Mouse (Mus musculus) C2C12 (cell line): ENCODE data around the gene Gm21860.
"Not testable (repeated sequence)": the region's sequence is repeated elsewhere in the genome, so short reads cannot be mapped to it uniquely, and the experiment has no call there.

Experiments used
- CEBPB ChIP-seq: IDR thresholded peaks from one replicate; pipeline ENCODE4 v1.6.1; 2011; ENCODE audit warnings: low read depth, mild to moderate bottlenecking, control low read depth, moderate library complexity
- CTCF ChIP-seq: IDR thresholded peaks from one replicate; pipeline ENCODE4 v1.5.1; 2011; ENCODE audit not compliant: control insufficient read depth, insufficient read depth, insufficient read length
- MYOD1 ChIP-seq: IDR thresholded peaks from one replicate; pipeline ENCODE4 v1.6.1; 2011; ENCODE audit warnings: low read depth; ENCODE audit not compliant: control insufficient read depth, insufficient read length
- USF1 ChIP-seq: IDR thresholded peaks from one replicate; pipeline ENCODE4 v1.6.1; 2011; ENCODE audit warnings: low read depth, mild to moderate bottlenecking, control low read depth, moderate library complexity

DNA sequence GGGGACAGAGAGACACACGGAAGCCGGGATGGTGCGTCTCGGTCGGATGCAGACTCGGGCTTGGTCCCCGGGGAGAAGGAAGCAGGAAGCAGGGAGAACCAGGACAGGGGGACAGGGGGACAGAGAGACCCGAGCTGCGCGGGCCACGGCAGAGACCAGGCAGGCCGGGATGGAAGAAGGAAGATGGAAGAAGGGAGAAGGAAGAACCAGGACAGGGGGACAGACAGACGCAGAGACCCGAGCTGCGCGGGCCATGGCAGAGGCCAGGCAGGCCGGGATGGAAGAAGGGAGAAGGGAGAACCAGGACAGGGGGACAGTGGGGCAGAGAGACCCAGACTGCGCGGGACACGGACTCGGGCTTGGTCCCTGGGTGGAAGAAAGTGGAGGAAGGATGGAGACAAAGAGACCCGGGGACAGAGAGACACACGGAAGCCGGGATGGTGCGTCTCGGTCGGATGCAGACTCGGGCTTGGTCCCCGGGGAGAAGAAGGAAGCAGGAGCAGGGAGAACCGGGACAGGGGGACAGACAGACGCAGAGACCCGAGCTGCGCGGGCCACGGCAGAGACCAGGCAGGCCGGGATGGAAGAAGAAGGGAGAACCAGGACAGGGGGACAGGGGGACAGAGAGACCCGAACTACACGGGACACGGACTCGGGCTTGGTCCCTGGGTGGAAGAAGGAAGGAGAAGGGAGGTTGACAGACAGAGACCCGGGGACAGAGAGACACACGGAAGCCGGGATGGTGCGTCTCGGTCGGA, 11.4 kb downstream of the Gm21860 start:
- not testable (repeated sequence) for TF ChIP-seq CTCF, CEBPB, USF1, MYOD1
